Mouse (Mus musculus): ENCODE data around the gene Nup214.
A peak's percentile ranks its signal among the peaks of the same experiment; 100 is the strongest.

The Nup214 gene

GRCm38 (mm10) chr2:31974141-31974808, at the start of gene Nup214:
TSS of gene Nup214 (plus strand) at chr2:31974436.
- peak; percentile 97 to 99 for DNase-seq (ENCODE audit: low spot score in 2 of 2)

GRCm38 (mm10) chr2:31924811-31925210, 49.4 kb upstream of the Nup214 start:
- DNase-seq (ENCODE audit: low spot score in 2 of 2), result no peak

- DNase-seq (ENCODE audit: low spot score in 2 of 2), result no peak
Observed at GRCm38 (mm10) chr2:31925936-31926335, 48.3 kb upstream of the Nup214 start.

GRCm38 (mm10) chr2:31929664-31930063, 44.6 kb upstream of the Nup214 start:
- DNase-seq (ENCODE audit: low spot score in 2 of 2), result no peak

GRCm38 (mm10) chr2:31934551-31934950, 39.7 kb upstream of the Nup214 start:
- DNase-seq (ENCODE audit: low spot score in 2 of 2), result no peak

GRCm38 (mm10) chr2:31935054-31935453, 39.2 kb upstream of the Nup214 start:
- no peak for DNase-seq (ENCODE audit: low spot score in 2 of 2)

- DNase-seq (ENCODE audit: low spot score in 2 of 2), result no peak
Observed at GRCm38 (mm10) chr2:31938298-31938697, 35.9 kb upstream of the Nup214 start.

GRCm38 (mm10) chr2:31943011-31943410, 31.2 kb upstream of the Nup214 start:
- DNase-seq (ENCODE audit: low spot score in 2 of 2), result no peak

- DNase-seq (ENCODE audit: low spot score in 2 of 2), result no peak
Observed at GRCm38 (mm10) chr2:31945580-31945979, 28.7 kb upstream of the Nup214 start.

GRCm38 (mm10) chr2:31948392-31948791, 25.8 kb upstream of the Nup214 start:
- DNase-seq (ENCODE audit: low spot score in 2 of 2), result no peak

- no peak for DNase-seq (ENCODE audit: low spot score in 2 of 2)
Observed at GRCm38 (mm10) chr2:31948801-31949200, 25.4 kb upstream of the Nup214 start.

- peak in 1 of 2 experiments; percentile 31 for DNase-seq (ENCODE audit: low spot score in 2 of 2)
Observed at GRCm38 (mm10) chr2:31950058-31950871, 24.0 kb upstream of the Nup214 start, which contains the start of gene Aif1l. TSS of gene Aif1l (plus strand) at chr2:31950139.

- DNase-seq (ENCODE audit: low spot score in 2 of 2), result no peak
Observed at GRCm38 (mm10) chr2:31950966-31951365, 23.3 kb upstream of the Nup214 start.

GRCm38 (mm10) chr2:31952236-31952635, 22.0 kb upstream of the Nup214 start:
- no peak for DNase-seq (ENCODE audit: low spot score in 2 of 2)

GRCm38 (mm10) chr2:31952725-31953124, 21.5 kb upstream of the Nup214 start:
- DNase-seq (ENCODE audit: low spot score in 2 of 2), result no peak

GRCm38 (mm10) chr2:31953687-31954086, 20.5 kb upstream of the Nup214 start:
- DNase-seq (ENCODE audit: low spot score in 2 of 2), result no peak

GRCm38 (mm10) chr2:31954779-31955181, 19.5 kb upstream of the Nup214 start:
- DNase-seq (ENCODE audit: low spot score in 2 of 2), result no peak

GRCm38 (mm10) chr2:31955686-31956085, 18.6 kb upstream of the Nup214 start:
- no peak for DNase-seq (ENCODE audit: low spot score in 2 of 2)

- no peak for DNase-seq (ENCODE audit: low spot score in 2 of 2)
Observed at GRCm38 (mm10) chr2:31957211-31957610, 17.0 kb upstream of the Nup214 start.

GRCm38 (mm10) chr2:31960986-31961385, 13.2 kb upstream of the Nup214 start:
- no peak for DNase-seq (ENCODE audit: low spot score in 2 of 2)

GRCm38 (mm10) chr2:31961791-31962222, 12.4 kb upstream of the Nup214 start:
- no peak for DNase-seq (ENCODE audit: low spot score in 2 of 2)

- DNase-seq (ENCODE audit: low spot score in 2 of 2), result peak; percentile 38 to 69
Observed at GRCm38 (mm10) chr2:31962501-31963224, 11.6 kb upstream of the Nup214 start.
